Mouse (Mus musculus) myocyte (in vitro differentiated cells): Measurements from ENCODE around the gene Secisbp2l. TPM values are rescaled to one million over a fixed set of nuclear protein-coding genes. Genes with fewer than 3 reads are reported as not detected.

Source experiments
- H3K27me3 ChIP-seq: one replicate; pipeline ENCODE4 v1.6.1; 2011; ENCODE audit not compliant: control insufficient read depth, insufficient read depth, insufficient read length
- H3K36me3 ChIP-seq: one replicate; pipeline ENCODE4 v1.6.1; 2011; ENCODE audit not compliant: control insufficient read depth, insufficient read depth
- H3K4me2 ChIP-seq: one replicate; pipeline ENCODE4 v1.6.1; 2011; ENCODE audit warnings: low read depth, control low read depth
- H3K4me3 ChIP-seq: one replicate; pipeline ENCODE4 v1.5.1; 2011; ENCODE audit warnings: mild to moderate bottlenecking, control low read depth, moderate library complexity
- H3K79me2 ChIP-seq: one replicate; pipeline ENCODE4 v1.6.1; 2011; ENCODE audit not compliant: control insufficient read depth, insufficient read depth
- H3ac ChIP-seq: one replicate; pipeline ENCODE4 v1.6.1; 2011; ENCODE audit not compliant: control insufficient read depth, insufficient read length
- CEBPB ChIP-seq: IDR thresholded peaks from 2 replicates; pipeline ENCODE4 v1.6.1; 2011; ENCODE audit warnings: mild to moderate bottlenecking, moderate library complexity; ENCODE audit not compliant: poor library complexity, insufficient read depth, severe bottlenecking
- E2F4 ChIP-seq: IDR thresholded peaks from one replicate; pipeline ENCODE4 v1.6.1; 2011; ENCODE audit warnings: mild to moderate bottlenecking, control low read depth, moderate library complexity; ENCODE audit not compliant: insufficient read depth
- MAX ChIP-seq: IDR thresholded peaks from one replicate; pipeline ENCODE4 v1.6.1; 2011; ENCODE audit warnings: low read depth, mild to moderate bottlenecking, control low read depth
- MYOD1 ChIP-seq, 3 experiments: IDR thresholded peaks; one replicate each; pipeline ENCODE4 v1.6.1; 2011; ENCODE audit warnings: control low read depth in 2 of 3, low read depth in 2 of 3, mild to moderate bottlenecking in 2 of 3, moderate library complexity in 1 of 3; ENCODE audit not compliant: insufficient read length in 2 of 3, control insufficient read depth in 1 of 3
- MYOG ChIP-seq, 3 experiments: IDR thresholded peaks; one replicate each; pipeline ENCODE4 v1.6.1; 2011; ENCODE audit warnings: control low read depth in 2 of 3, low read depth in 2 of 3, mild to moderate bottlenecking in 2 of 3; ENCODE audit not compliant: insufficient read length in 2 of 3, control insufficient read depth in 1 of 3, insufficient read depth in 1 of 3
- POLR2A ChIP-seq: IDR thresholded peaks from one replicate; pipeline ENCODE4 v1.6.1; 2011; ENCODE audit warnings: low read depth, mild to moderate bottlenecking, control low read depth, moderate library complexity; ENCODE audit not compliant: insufficient read length
- POLR2AphosphoS2 ChIP-seq: IDR thresholded peaks from one replicate; pipeline ENCODE4 v1.6.1; 2011; ENCODE audit warnings: low read depth, control low read depth; ENCODE audit not compliant: insufficient read length
- REST ChIP-seq: IDR thresholded peaks from one replicate; pipeline ENCODE4 v1.6.1; 2011; ENCODE audit warnings: mild to moderate bottlenecking, control low read depth, moderate library complexity; ENCODE audit not compliant: insufficient read depth, insufficient read length
- SRF ChIP-seq: IDR thresholded peaks from one replicate; pipeline ENCODE4 v1.6.1; 2011; ENCODE audit warnings: low read depth; ENCODE audit not compliant: control insufficient read depth, insufficient read length
- TCF12 ChIP-seq: IDR thresholded peaks from one replicate; pipeline ENCODE4 v1.6.1; 2011; ENCODE audit warnings: mild to moderate bottlenecking, control low read depth; ENCODE audit not compliant: poor library complexity, insufficient read depth, severe bottlenecking
- TCF3 ChIP-seq: IDR thresholded peaks from one replicate; pipeline ENCODE4 v1.6.1; 2011; ENCODE audit warnings: low read depth, control low read depth; ENCODE audit not compliant: insufficient read length
- USF1 ChIP-seq: IDR thresholded peaks from one replicate; pipeline ENCODE4 v1.6.1; 2011; ENCODE audit warnings: low read depth, mild to moderate bottlenecking, control low read depth, moderate library complexity
- polyA plus RNA-seq: library from polyadenylated mRNA; unstranded; fragments of >200 nt; fragmentation: generic; extraction: Trizol; gene quantifications from one replicate; pipeline ENCODE4 v1.2.1, GENCODE M21; 2012; ENCODE audit warnings: missing spikeins

Secisbp2l gene
- polyA plus RNA-seq, 1 experiment, result 8.4 TPM

- Histone ChIP-seq H3ac (no peak overlapping the region), H3K4me3 (no peak overlapping the region), H3K79me2 (peaks cover 39% of the 10 kb centered on the region), H3K4me2 (no peak overlapping the region), H3K27me3 (no peaks in the 10 kb centered on the region), H3K36me3 (peaks cover 14% of the 10 kb centered on the region)
- no peak for TF ChIP-seq TCF12
- no peak for TF ChIP-seq MYOD1 (IDR thresholded peaks at IDR 0.05; ENCODE audit: control insufficient read depth in 1 of 3, insufficient read length in 2 of 3, low read depth in 2 of 3)
- TF ChIP-seq MYOG (IDR thresholded peaks at IDR 0.05; ENCODE audit: control insufficient read depth in 1 of 3, insufficient read depth in 1 of 3, insufficient read length in 2 of 3, low read depth in 2 of 3), result no peak
- TF ChIP-seq TCF3, result no peak
- no peak for TF ChIP-seq SRF
- no peak for TF ChIP-seq E2F4
- TF ChIP-seq POLR2AphosphoS2, result no peak
- no peak for TF ChIP-seq USF1
- TF ChIP-seq POLR2A, result no peak
- TF ChIP-seq MAX, result no peak
- TF ChIP-seq REST, result no peak
- TF ChIP-seq CEBPB, result no peak
These were observed 7.8 kb downstream of the Secisbp2l start for GRCm38 (mm10) chr2:125774846-125775245.

GRCm38 (mm10) chr2:125765029-125765428 lies 17.6 kb downstream of the Secisbp2l start:
- Histone ChIP-seq H3K4me3 (no peak overlapping the region), H3K36me3 (peaks cover 26% of the 10 kb centered on the region), H3K4me2 (no peak overlapping the region), H3K79me2 (no peaks in the 10 kb centered on the region), H3ac (no peak overlapping the region), H3K27me3 (no peaks in the 10 kb centered on the region)
- TF ChIP-seq POLR2A, result no peak
- no peak for TF ChIP-seq POLR2AphosphoS2
- no peak for TF ChIP-seq MYOG (IDR thresholded peaks at IDR 0.05; ENCODE audit: control insufficient read depth in 1 of 3, insufficient read depth in 1 of 3, insufficient read length in 2 of 3, low read depth in 2 of 3)
- no peak for TF ChIP-seq REST
- no peak for TF ChIP-seq E2F4
- TF ChIP-seq CEBPB, result no peak
- TF ChIP-seq MYOD1 (IDR thresholded peaks at IDR 0.05; ENCODE audit: control insufficient read depth in 1 of 3, insufficient read length in 2 of 3, low read depth in 2 of 3), result no peak
- TF ChIP-seq SRF, result no peak
- no peak for TF ChIP-seq USF1
- no peak for TF ChIP-seq MAX

DNA sequence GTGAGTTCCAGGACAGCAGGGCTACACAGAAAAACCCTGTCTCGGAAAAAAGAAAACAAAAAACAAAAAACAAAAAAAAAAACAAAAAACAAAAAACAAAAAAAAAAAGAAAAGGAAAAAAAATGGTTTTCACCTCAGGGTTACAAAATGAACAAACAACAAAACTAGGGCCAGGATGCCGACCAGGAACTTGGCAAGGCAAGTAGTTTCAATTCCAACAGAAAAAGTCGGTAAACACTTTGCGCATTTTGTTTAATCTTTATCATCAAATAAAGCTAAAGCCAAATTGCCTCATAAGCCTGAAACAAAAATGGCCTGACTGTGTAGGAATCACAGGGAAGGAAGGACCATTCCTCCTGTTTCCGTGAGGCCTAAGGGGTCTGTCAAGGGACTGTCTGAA lies 18.1 kb downstream of the Secisbp2l start:
- TF ChIP-seq CEBPB (no peak), E2F4 (no peak), REST (no peak), MYOD1 (IDR thresholded peaks at IDR 0.05; ENCODE audit: control insufficient read depth in 1 of 3, insufficient read length in 2 of 3, low read depth in 2 of 3) (no peak), SRF (no peak), TCF12 (no peak)
- H3K79me2 ChIP-seq, result no peaks in the 10 kb centered on the region
- H3K4me3 ChIP-seq, result no peak overlapping the region
- peaks cover 25% of the 10 kb centered on the region for H3K36me3 ChIP-seq
- H3ac ChIP-seq, result no peak overlapping the region
- H3K27me3 ChIP-seq, result no peaks in the 10 kb centered on the region
- no peak overlapping the region for H3K4me2 ChIP-seq

GRCm38 (mm10) chr2:125749330-125749729 lies 33.3 kb downstream of the Secisbp2l start:
- H3K36me3 ChIP-seq, result peaks cover 78% of the 10 kb centered on the region
- no peaks in the 10 kb centered on the region for H3K27me3 ChIP-seq
- no peaks in the 10 kb centered on the region for H3K79me2 ChIP-seq
- TF ChIP-seq TCF3, result no peak
- no peak for TF ChIP-seq MAX
- no peak for TF ChIP-seq TCF12
- TF ChIP-seq REST, result no peak
- no peak for TF ChIP-seq POLR2AphosphoS2
- no peak for TF ChIP-seq POLR2A
- no peak for TF ChIP-seq E2F4
- no peak for TF ChIP-seq USF1
- TF ChIP-seq SRF, result no peak
- no peak for TF ChIP-seq MYOD1 (IDR thresholded peaks at IDR 0.05; ENCODE audit: control insufficient read depth in 1 of 3, insufficient read length in 2 of 3, low read depth in 2 of 3)
- TF ChIP-seq MYOG (IDR thresholded peaks at IDR 0.05; ENCODE audit: control insufficient read depth in 1 of 3, insufficient read depth in 1 of 3, insufficient read length in 2 of 3, low read depth in 2 of 3), result no peak
- H3ac ChIP-seq, result no peak overlapping the region
- no peak overlapping the region for H3K4me3 ChIP-seq
- no peak overlapping the region for H3K4me2 ChIP-seq

DNA sequence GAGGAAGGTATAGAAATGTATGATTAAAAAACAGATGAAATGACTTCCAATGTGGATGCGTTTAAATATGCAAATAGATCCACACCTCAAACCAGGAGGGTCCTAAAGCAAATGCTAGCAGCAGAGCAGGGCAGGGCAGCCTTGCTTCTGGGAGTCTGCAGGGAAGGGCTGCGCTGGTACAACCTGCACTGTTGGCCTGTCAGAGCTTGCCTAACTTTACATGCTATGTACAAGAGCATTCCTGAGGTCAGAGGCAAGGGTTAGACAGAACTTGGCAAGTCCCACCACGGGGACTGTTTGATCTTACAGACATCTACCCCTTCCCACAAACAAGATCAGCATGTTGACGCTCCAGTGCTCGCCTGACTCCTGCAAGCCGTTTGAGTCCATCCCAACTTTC lies 43.3 kb downstream of the Secisbp2l start:
- TF ChIP-seq POLR2A (no peak), MYOD1 (IDR thresholded peaks at IDR 0.05; ENCODE audit: control insufficient read depth in 1 of 3, insufficient read length in 2 of 3, low read depth in 2 of 3) (no peak), TCF12 (no peak), USF1 (no peak), MYOG (IDR thresholded peaks at IDR 0.05; ENCODE audit: control insufficient read depth in 1 of 3, insufficient read depth in 1 of 3, insufficient read length in 2 of 3, low read depth in 2 of 3) (no peak), SRF (no peak), REST (no peak), POLR2AphosphoS2 (no peak)

More for the DNA sequence above, 43.3 kb downstream of the Secisbp2l start:
- Histone ChIP-seq H3K4me2 (no peak overlapping the region), H3K36me3 (peaks cover 41% of the 10 kb centered on the region), H3ac (no peak overlapping the region), H3K27me3 (no peaks in the 10 kb centered on the region), H3K79me2 (no peaks in the 10 kb centered on the region), H3K4me3 (no peak overlapping the region)
